Mouse (Mus musculus): ENCODE data around the gene Rab3a.

GRCm38 (mm10) chr8:70743656-70744590 is 10.6 kb upstream of the Rab3a start:
- no peak for TF ChIP-seq GATA1 (IDR thresholded peaks at IDR 0.05; ENCODE audit: borderline replicate concordance, low read length)
- TF ChIP-seq POLR2AphosphoS5 (IDR thresholded peaks at IDR 0.05; ENCODE audit: insufficient replicate concordance, low read depth, low read length), result no peak
- TF ChIP-seq CTCF (IDR thresholded peaks at IDR 0.05; ENCODE audit: low read depth, low read length), result no peak
- no peak for TF ChIP-seq TAL1 (conservative IDR thresholded peaks at IDR 0.05; ENCODE audit: low read depth, low read length)
